Mouse (Mus musculus): Measurements from ENCODE around the gene Rbp2. TPM values are rescaled to one million over a fixed set of nuclear protein-coding genes. Genes with fewer than 3 reads are reported as not detected.

Rbp2 gene
- polyA plus RNA-seq (2015; fragmentation: Nextera tagmentation; extraction: Ambion mirVana): not detected in 2 replicates

GRCm38 (mm10) chr9:98485815-98486214, at the start of gene Rbp2:
Gene Rbp2 (plus strand): TSS chr9:98486115.
- Histone ChIP-seq H3K4me1 (replicated peaks) (no peaks in the 10 kb centered on the region), H3K9me3 (no peaks in the 10 kb centered on the region), H3K36me3 (no peaks in the 10 kb centered on the region), H3K4me3 (replicated peaks) (no peak within 1 kb of the TSS), H3K4me2 (replicated peaks) (no peak within 1 kb of the TSS), H3K27ac (no peak within 1 kb of the TSS), H3K9ac (replicated peaks) (no peak within 1 kb of the TSS), H3K27me3 (no peaks in the 10 kb centered on the region)
- ATAC-seq: no peak
- WGBS: 84% methylated on average over 3 of the region's 3 CpGs

- H3K4me3 ChIP-seq (replicated peaks): no peak overlapping the region
Measured at GRCm38 (mm10) chr9:98437819-98438218, 48.1 kb upstream of the Rbp2 start.

GRCm38 (mm10) chr9:98439091-98439490, 46.8 kb upstream of the Rbp2 start:
- H3K27me3 ChIP-seq: no peaks in the 10 kb centered on the region; the same call in 1 of the 2 replicates
- no peak overlapping the region for H3K4me3 ChIP-seq (replicated peaks)
- ATAC-seq: no peak
- peaks cover 4% of the 10 kb centered on the region; the same call in 1 of the 2 replicates for H3K4me1 ChIP-seq (replicated peaks)
- H3K9me3 ChIP-seq: no peaks in the 10 kb centered on the region
- no peak overlapping the region for H3K9ac ChIP-seq (replicated peaks)
- no peak overlapping the region for H3K4me2 ChIP-seq (replicated peaks)
- no peak overlapping the region for H3K27ac ChIP-seq
- no peaks in the 10 kb centered on the region for H3K36me3 ChIP-seq
- WGBS: 60% methylated on average over 3 of the region's 3 CpGs

More at GRCm38 (mm10) chr9:98437819-98438218, 48.1 kb upstream of the Rbp2 start:
- H3K9me3 ChIP-seq: no peaks in the 10 kb centered on the region
- no peak overlapping the region for H3K9ac ChIP-seq (replicated peaks)
- peaks cover 14% of the 10 kb centered on the region for H3K4me1 ChIP-seq (replicated peaks)
- H3K27me3 ChIP-seq: peaks cover 2% of the 10 kb centered on the region; the same call in 1 of the 2 replicates
- H3K27ac ChIP-seq: no peak overlapping the region
- no peaks in the 10 kb centered on the region for H3K36me3 ChIP-seq
- H3K4me2 ChIP-seq (replicated peaks): no peak overlapping the region
- no peak for ATAC-seq
- 89% methylated on average over 4 of the region's 4 CpGs for whole genome bisulfite sequencing

GRCm38 (mm10) chr9:98442638-98443037, 43.3 kb upstream of the Rbp2 start:
- Histone ChIP-seq H3K4me3 (replicated peaks) (no peak overlapping the region), H3K4me1 (replicated peaks) (peaks cover 3% of the 10 kb centered on the region; the same call in 1 of the 2 replicates), H3K27ac (no peak overlapping the region), H3K27me3 (no peaks in the 10 kb centered on the region), H3K9ac (replicated peaks) (no peak overlapping the region), H3K4me2 (replicated peaks) (no peak overlapping the region), H3K9me3 (no peaks in the 10 kb centered on the region), H3K36me3 (no peaks in the 10 kb centered on the region)
- 46% methylated on average over 5 of the region's 5 CpGs for WGBS
- ATAC-seq: no peak

- 77% methylated on average over 9 of the region's 9 CpGs for WGBS
- Histone ChIP-seq H3K4me3 (replicated peaks) (no peak overlapping the region), H3K36me3 (no peaks in the 10 kb centered on the region), H3K4me2 (replicated peaks) (no peak overlapping the region), H3K4me1 (replicated peaks) (peaks cover 7% of the 10 kb centered on the region; the same call in 1 of the 2 replicates), H3K9ac (replicated peaks) (no peak overlapping the region), H3K9me3 (no peaks in the 10 kb centered on the region), H3K27ac (no peak overlapping the region), H3K27me3 (no peaks in the 10 kb centered on the region)
- ATAC-seq: no peak
Measured at GRCm38 (mm10) chr9:98445359-98446149, 40.4 kb upstream of the Rbp2 start.

GRCm38 (mm10) chr9:98450976-98451375, 34.9 kb upstream of the Rbp2 start:
- no peak overlapping the region for H3K27ac ChIP-seq
- no peak overlapping the region for H3K4me2 ChIP-seq (replicated peaks)
- no peaks in the 10 kb centered on the region for H3K36me3 ChIP-seq
- H3K9me3 ChIP-seq: no peaks in the 10 kb centered on the region
- H3K4me3 ChIP-seq (replicated peaks): no peak overlapping the region
- ATAC-seq: no peak
- H3K4me1 ChIP-seq (replicated peaks): peaks cover 7% of the 10 kb centered on the region; the same call in 1 of the 2 replicates
- no peak overlapping the region for H3K9ac ChIP-seq (replicated peaks)
- WGBS: 85% methylated on average over 1 of the region's 1 CpGs
- no peaks in the 10 kb centered on the region for H3K27me3 ChIP-seq

- Histone ChIP-seq H3K27me3 (no peaks in the 10 kb centered on the region), H3K9ac (replicated peaks) (no peak overlapping the region), H3K4me2 (replicated peaks) (no peak overlapping the region), H3K4me3 (replicated peaks) (no peak overlapping the region), H3K27ac (no peak overlapping the region), H3K4me1 (replicated peaks) (0 out of 2 replicates have a peak, but pooled peaks cover 3% of the 10 kb centered on the region), H3K9me3 (no peaks in the 10 kb centered on the region), H3K36me3 (no peaks in the 10 kb centered on the region)
- no peak for ATAC-seq
- 69% methylated on average over 2 of the region's 2 CpGs for WGBS
Measured at GRCm38 (mm10) chr9:98466709-98467108, 19.2 kb upstream of the Rbp2 start.

- Histone ChIP-seq H3K27ac (no peak overlapping the region), H3K36me3 (no peaks in the 10 kb centered on the region), H3K9ac (replicated peaks) (no peak overlapping the region), H3K9me3 (no peaks in the 10 kb centered on the region), H3K27me3 (no peaks in the 10 kb centered on the region), H3K4me2 (replicated peaks) (no peak overlapping the region), H3K4me3 (replicated peaks) (no peak overlapping the region), H3K4me1 (replicated peaks) (no peaks in the 10 kb centered on the region)
- 81% methylated on average over 2 of the region's 2 CpGs for WGBS
- ATAC-seq: no peak
Measured at GRCm38 (mm10) chr9:98480172-98480749, 5.7 kb upstream of the Rbp2 start.

- Histone ChIP-seq H3K9ac (replicated peaks) (no peak overlapping the region), H3K27ac (no peak overlapping the region), H3K4me3 (replicated peaks) (no peak overlapping the region), H3K36me3 (no peaks in the 10 kb centered on the region), H3K4me2 (replicated peaks) (no peak overlapping the region), H3K9me3 (no peaks in the 10 kb centered on the region), H3K4me1 (replicated peaks) (no peaks in the 10 kb centered on the region), H3K27me3 (no peaks in the 10 kb centered on the region)
- 83% methylated on average over 4 of the region's 4 CpGs for WGBS
- ATAC-seq: no peak
Measured at GRCm38 (mm10) chr9:98482256-98482655, 3.7 kb upstream of the Rbp2 start.

GRCm38 (mm10) chr9:98485020-98485419, 895 bp upstream of the Rbp2 start:
- ATAC-seq: no peak
- WGBS: 81% methylated on average over 7 of the region's 7 CpGs

GRCm38 (mm10) chr9:98487273-98487672, 1.4 kb downstream of the Rbp2 start:
- WGBS: 71% methylated on average over 6 of the region's 6 CpGs
- no peaks in the 10 kb centered on the region for H3K4me1 ChIP-seq (replicated peaks)
- no peak for ATAC-seq
- H3K27me3 ChIP-seq: no peaks in the 10 kb centered on the region
- H3K36me3 ChIP-seq: no peaks in the 10 kb centered on the region
- no peak overlapping the region for H3K27ac ChIP-seq
- H3K9me3 ChIP-seq: no peaks in the 10 kb centered on the region
- H3K4me3 ChIP-seq (replicated peaks): no peak overlapping the region
- no peak overlapping the region for H3K4me2 ChIP-seq (replicated peaks)
- no peak overlapping the region for H3K9ac ChIP-seq (replicated peaks)

More at GRCm38 (mm10) chr9:98485020-98485419, 895 bp upstream of the Rbp2 start:
- H3K27ac ChIP-seq: no peak overlapping the region
- no peaks in the 10 kb centered on the region for H3K27me3 ChIP-seq
- no peak overlapping the region for H3K4me2 ChIP-seq (replicated peaks)
- H3K4me3 ChIP-seq (replicated peaks): no peak overlapping the region
- H3K9ac ChIP-seq (replicated peaks): no peak overlapping the region
- H3K9me3 ChIP-seq: no peaks in the 10 kb centered on the region
- no peaks in the 10 kb centered on the region for H3K36me3 ChIP-seq
- H3K4me1 ChIP-seq (replicated peaks): no peaks in the 10 kb centered on the region

- Histone ChIP-seq H3K4me1 (replicated peaks) (no peaks in the 10 kb centered on the region), H3K4me3 (replicated peaks) (no peak overlapping the region), H3K9me3 (no peaks in the 10 kb centered on the region), H3K27me3 (no peaks in the 10 kb centered on the region), H3K36me3 (no peaks in the 10 kb centered on the region), H3K27ac (no peak overlapping the region), H3K9ac (replicated peaks) (no peak overlapping the region), H3K4me2 (replicated peaks) (no peak overlapping the region)
- WGBS: 88% methylated on average over 4 of the region's 4 CpGs
- ATAC-seq: no peak
Measured at GRCm38 (mm10) chr9:98489532-98489931, 3.6 kb downstream of the Rbp2 start.

All from midbrain, embryonic 13.5 days (tissue).